Mouse (Mus musculus): Measurements from ENCODE around the gene Ncoa3.

Gene Ncoa3

DNA sequence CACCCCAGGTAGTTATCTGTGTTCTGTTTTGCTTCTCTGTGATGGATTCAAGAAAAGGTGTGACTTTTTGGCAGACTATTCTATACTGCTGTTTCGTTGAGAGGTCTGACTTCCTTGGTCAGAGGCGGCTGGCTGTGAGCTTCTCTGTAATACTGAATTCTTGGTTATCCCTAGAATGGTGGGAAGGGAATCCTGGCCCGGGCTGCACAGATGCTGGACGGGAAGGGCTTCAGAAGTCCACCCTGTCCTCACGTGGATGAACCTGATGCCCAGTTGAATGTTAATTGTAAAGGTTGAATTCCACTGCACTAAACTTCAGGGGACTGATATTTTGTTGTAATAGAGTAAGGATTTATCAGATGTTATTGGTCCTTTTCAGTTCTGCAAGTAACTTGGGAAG, 7.4 kb downstream of the Ncoa3 start:
- in situ Hi-C loops (cut with MboI, MseI), result loop anchor here (5.0 to 25.0 kb wide), 3 partner anchors 43 to 1938 kb away; partner anchors contain the start of gene Ptpn1 (in 1 of the 2)

DNA sequence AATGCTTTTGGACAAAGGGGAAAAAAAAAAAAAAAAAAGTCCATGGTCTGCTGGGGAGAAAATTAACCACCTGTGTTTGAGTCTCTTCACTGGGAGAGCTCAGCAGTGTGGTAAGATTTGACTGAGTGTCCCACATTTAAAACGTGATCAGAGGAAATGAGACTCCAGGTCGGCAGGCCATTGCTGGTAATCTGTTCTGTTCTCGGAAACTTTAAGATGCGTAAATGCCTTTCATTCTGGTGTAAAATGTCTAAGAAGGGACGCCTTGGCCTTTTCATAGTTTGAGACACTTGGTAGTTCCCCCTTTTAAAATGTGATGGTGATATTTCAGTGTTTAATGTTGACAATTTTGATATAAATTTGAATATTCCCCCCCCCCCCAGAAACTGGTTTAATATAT, 7.8 kb downstream of the Ncoa3 start:
- in situ Hi-C loops (cut with MboI, MseI), result loop anchor here (5.0 to 25.0 kb wide), 2 partner anchors 42 to 1937 kb away; partner anchors contain the start of gene Ptpn1 (in 1 of the 2)

DNA sequence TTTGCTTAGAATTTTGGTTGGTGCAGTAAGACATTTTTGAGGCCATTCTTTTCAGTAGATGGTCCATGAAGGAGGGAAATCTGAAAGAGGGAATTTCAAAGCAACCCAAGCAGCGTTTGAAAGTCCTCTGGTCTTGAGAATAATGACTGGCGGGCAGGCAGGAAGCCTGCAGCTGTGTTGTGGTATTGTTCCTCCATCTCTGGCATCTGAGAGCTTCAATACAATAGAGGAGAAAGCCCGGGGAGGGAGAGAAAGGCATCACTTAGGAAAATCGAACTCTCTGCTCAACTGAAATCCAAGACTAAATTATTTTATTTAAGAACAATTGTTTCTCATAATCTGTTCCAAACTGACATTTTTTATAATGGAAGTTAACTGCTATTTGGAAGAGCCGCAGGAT, 8.3 kb downstream of the Ncoa3 start:
- in situ Hi-C loops (cut with MboI, MseI), result loop anchor here (5.0 to 25.0 kb wide), 2 partner anchors 42 to 1937 kb away; partner anchors contain the start of gene Ptpn1 (in 1 of the 2)

DNA sequence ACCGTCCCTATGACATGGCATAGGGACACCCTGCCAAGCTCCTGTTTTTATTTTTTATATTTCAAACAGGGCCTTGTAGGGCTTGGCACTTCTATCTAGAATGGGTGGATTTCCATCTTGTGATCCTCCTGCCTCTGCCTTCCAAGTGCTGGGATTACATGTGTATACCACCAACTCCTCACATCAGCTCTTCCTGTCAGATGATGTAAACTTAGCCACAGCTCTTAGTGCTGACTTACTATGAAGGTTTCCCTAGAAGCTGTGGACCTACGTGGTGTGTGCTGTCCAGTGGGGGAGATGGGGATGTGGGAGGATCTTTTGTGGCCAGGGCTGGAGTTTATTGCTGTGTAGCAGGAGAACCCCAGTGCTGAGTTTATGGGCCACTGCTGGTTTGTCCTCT, 8.9 kb downstream of the Ncoa3 start:
- in situ Hi-C loops (cut with MboI, MseI), result loop anchor here (5.0 to 25.0 kb wide), 2 partner anchors 41 to 1936 kb away; partner anchors contain the start of gene Ptpn1 (in 1 of the 2)

DNA sequence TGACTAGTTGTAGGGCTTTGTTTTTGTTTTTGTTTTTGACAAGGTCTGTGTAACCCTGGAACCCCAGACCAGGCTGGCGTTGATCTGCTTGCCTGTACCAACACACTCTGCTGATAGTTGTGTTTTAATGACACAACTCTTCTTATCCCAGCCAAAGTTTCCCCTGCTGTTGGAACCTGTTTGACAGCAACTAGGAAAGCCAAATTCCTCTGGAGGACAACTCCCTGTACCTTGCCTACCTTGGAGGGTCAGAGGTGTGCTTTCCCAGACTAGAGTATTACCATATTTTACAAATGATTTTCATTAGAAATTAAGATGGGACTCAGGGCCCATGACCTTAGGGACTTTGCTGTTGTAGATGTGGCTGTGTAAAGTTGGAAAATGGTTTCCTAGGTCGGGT, 9.3 kb downstream of the Ncoa3 start:
- in situ Hi-C loops (cut with MboI, MseI), result loop anchor here (5.0 to 25.0 kb wide), 2 partner anchors 41 to 1936 kb away; partner anchors contain the start of gene Ptpn1 (in 1 of the 2)

DNA sequence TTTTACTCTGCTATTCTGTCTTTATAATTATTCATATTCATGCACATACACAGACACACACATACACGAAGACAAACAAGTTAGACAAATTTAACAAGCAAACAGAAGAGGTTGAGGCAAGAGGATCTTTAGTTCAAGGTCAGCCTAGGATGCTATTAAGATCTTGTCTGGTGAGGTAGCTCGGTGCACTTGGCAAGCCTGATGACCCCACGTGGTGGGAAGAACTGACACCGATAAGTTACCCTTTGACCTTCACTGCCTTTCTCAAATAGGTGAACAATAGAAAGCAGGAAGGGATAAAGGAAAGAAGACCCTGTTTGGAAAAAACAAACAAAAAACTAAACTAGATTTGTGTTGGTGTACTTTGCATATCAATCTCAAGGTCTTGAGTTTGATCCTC, 10.0 kb downstream of the Ncoa3 start:
- in situ Hi-C loops (cut with MboI, MseI), result loop anchor here (5.0 to 25.0 kb wide), 2 partner anchors 40 to 1935 kb away; partner anchors contain the start of gene Ptpn1 (in 1 of the 2)

DNA sequence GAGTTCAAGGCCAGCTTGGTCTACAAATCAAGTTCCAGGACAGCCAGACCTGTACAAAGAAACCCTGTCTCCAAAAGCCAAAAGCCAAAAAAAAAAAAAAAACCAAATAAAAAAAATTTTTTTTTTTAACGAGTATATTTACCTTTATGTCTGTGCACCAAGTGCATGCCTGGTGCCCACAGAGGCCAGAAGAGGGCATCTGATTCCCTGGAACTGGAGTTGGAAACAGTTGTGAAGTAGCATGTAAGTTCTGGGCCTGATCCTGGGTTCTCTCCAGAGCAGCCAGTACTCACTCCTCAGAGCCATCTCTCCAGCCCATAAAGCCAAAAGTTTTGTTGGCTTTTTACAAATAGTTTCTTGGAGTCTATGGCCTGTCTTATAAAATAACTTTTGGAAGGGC, 10.6 kb downstream of the Ncoa3 start:
- in situ Hi-C loops (cut with MboI, MseI), result loop anchor here (5.0 to 25.0 kb wide), 2 partner anchors 39 to 1934 kb away; partner anchors contain the start of gene Ptpn1 (in 1 of the 2)

DNA sequence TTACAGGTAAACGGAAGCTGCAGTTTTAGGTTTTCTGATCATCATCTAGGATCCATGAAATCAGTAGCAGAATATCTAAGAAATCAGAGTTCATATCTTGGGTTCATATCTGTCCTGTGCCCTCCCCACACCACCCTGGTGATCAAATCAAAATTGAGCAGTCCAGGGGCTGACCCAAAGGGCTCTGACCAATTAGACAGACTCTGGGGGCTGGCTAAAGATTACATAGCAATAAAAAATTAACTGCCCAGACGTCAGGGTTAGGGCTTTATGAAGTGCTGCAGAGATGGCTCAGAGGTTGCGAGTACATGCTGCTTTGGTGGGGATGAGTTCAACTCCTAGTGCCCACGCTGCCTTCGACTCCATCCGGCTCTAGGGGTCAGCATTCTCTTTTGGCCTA, 14.6 kb downstream of the Ncoa3 start:
- in situ Hi-C loops (cut with MboI, MseI), result loop anchor here in 1 of 2 experiments (25.0 kb wide), 1 partner anchor 1930 kb away; the partner anchor contains the start of gene Ptpn1

DNA sequence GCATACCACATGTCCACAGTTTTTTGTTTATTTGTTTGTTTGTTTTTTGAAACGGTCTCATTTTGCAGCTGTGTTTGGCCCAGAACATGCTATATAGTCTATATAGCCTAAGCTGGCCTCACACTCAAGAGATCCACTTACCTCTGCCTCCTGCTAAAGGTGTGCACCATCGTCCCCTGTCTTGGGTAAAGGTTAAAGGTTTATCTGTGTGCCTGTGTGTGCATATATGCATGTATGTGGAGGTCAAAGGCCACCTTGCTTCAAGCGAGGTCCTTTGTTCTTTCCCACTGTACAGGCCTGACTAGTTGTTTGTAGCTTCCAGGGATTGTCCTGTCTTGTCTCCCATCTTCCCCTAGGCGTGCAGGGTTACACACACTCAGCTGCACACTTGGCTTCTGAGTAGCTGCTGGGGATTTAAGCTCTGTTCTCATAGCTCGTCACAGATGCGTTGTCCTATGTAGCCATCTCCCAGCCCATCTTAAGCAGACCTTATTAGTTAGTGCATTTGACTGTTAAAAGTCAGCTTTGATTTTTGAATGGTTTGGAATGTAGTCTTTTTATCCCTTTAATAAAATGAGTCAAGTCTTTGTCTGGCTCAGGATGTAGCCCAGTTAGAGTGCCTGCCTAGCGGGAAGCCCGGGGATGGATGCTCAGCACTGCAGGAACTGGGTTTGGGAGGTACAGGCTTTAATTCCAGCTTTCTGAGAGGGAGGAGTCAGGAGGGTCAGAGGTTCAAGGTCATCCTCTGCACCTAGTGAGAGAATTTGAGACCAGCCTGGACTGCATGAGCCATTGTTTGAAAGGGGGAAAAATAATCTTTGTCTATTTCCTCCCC, 16.3 kb downstream of the Ncoa3 start:
- in situ Hi-C loops (cut with MboI, MseI), result loop anchor here in 1 of 2 experiments (25.0 kb wide), 1 partner anchor 1929 kb away; the partner anchor contains the start of gene Ptpn1

DNA sequence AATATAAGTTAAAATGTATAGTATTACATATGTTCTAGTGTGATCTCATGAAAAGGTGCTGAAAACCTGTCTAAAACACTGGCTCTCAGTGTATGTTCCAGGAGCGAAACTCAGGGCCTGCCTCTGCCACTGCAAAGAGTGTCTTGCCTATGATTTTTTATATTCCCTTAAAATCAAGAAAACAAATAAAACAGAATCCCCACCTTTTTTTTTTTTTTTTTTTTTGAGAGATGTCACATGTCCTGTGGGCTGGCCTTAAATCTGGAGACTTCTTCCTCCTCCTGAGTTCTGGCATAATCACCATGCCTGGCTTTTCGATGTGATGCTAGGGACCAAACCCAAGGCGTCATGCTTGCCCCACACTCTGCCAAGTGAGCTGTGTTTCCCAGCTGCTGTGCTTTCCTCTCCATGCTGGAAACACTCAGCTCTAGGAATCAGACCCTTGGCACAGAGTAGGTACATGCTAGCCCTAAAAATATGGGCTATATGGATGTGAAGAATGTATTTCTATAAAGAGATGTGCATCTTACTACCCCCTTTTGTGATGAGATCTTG, 17.0 kb downstream of the Ncoa3 start:
- in situ Hi-C loops (cut with MboI, MseI), result loop anchor here in 1 of 2 experiments (25.0 kb wide), 1 partner anchor 1928 kb away; the partner anchor contains the start of gene Ptpn1

DNA sequence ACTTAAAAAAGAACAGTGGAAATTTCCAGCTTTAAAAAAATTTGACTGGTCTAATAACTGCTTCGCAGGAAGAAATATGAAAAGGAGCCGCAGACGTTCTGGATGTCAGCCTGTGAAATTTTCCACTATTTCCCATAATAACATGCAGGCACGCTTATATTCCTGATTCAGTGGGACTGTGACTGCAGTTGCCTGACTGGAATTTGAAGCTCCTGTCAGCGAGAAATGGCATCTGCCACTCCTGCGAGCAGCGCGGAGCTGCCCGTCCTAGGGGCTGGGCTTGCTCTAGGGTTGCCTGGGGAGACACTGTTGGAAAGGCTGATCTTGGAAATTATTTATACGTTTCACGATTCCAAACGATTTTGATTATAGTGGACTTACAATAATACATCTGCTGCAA, 17.9 kb downstream of the Ncoa3 start:
- in situ Hi-C loops (cut with MboI, MseI), result loop anchor here in 1 of 2 experiments (25.0 kb wide), 1 partner anchor 1927 kb away; the partner anchor contains the start of gene Ptpn1

DNA sequence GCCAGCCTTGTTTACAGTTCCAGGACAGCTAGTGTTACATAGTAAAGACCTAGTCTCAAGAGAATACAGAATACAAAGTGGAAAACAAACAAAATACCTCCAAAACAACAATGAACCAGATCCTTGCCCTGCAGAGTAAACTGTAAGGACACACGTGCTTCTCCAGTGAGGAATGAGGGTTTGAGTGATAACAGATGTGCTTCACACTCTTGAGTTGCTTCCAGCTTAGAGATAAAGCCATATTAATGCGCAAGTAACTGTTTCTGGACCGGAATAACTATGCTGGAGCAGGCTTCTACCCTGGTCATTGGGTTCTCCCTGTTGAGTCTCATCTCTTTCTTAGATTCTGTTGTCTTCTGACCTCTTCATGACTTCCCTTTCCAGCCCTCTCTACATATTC, 19.0 kb downstream of the Ncoa3 start:
- in situ Hi-C loops (cut with MboI, MseI), result loop anchor here in 1 of 2 experiments (25.0 kb wide), 1 partner anchor 1926 kb away; the partner anchor contains the start of gene Ptpn1

DNA sequence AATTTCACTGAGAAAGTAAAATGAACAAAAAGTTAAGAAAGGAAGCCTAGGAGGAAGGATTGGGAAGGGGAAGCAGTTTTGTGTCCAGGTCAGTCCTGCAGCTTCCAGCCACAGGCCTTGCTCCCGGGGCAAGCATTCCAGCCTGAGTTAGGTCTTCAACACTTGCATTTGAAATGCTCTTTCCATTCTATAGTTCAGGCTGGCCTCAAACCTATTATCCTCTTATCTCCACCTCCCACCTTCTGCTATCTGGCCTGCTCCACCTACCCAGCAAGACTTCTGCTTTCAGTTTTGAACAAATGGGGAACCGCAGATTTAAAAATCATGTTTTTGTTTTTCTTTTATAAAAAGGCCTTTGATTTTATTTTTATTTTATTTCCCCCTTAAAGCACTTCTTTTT, 19.7 kb downstream of the Ncoa3 start:
- in situ Hi-C loops (cut with MboI, MseI), result loop anchor here in 1 of 2 experiments (25.0 kb wide), 1 partner anchor 1925 kb away; the partner anchor contains the start of gene Ptpn1

DNA sequence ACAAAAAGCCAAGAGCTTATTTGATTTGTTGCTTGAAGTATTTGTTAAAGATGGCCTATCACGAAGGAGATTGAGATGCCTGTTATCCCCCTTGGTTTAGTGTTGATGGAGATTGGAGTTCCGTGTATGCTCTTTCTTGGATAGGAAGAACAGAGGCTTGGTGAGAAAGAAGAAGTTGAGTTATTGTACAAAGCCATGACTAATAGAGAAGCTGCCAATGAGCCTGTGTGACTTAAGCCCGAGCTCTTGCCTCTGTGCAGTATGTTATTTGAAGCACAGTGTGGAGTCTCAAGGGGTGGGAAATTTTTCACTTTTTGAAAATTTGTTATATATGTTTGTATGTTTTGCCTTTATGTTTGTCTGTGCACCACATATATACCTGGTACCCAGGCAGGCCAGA, 26.3 kb downstream of the Ncoa3 start:
- in situ Hi-C loops (cut with MboI, MseI), result loop anchor here in 1 of 2 experiments (25.0 kb wide), 1 partner anchor 1919 kb away; the partner anchor contains the start of gene Ptpn1

DNA sequence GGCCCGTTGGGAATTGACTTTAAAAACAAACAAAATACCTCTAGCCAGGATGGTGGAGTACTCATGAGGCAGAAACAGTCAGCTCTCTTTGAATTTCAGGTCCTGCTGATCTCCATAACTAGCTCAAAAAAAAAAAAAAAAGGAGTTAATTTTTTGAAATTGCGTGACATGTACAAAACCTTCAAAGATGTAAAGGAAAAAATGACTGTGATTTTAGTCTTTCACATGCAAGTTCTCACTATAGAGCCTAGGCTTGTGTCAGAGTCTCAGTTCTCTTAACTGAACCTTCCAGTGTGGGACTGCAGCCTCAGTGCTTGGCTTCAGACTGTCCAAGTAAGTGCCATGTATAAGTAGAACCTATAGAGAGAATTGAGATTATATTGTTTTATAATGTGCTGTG, 27.6 kb downstream of the Ncoa3 start:
- in situ Hi-C loops (cut with MboI, MseI), result loop anchor here in 1 of 2 experiments (25.0 kb wide), 1 partner anchor 1917 kb away; the partner anchor contains the start of gene Ptpn1

DNA sequence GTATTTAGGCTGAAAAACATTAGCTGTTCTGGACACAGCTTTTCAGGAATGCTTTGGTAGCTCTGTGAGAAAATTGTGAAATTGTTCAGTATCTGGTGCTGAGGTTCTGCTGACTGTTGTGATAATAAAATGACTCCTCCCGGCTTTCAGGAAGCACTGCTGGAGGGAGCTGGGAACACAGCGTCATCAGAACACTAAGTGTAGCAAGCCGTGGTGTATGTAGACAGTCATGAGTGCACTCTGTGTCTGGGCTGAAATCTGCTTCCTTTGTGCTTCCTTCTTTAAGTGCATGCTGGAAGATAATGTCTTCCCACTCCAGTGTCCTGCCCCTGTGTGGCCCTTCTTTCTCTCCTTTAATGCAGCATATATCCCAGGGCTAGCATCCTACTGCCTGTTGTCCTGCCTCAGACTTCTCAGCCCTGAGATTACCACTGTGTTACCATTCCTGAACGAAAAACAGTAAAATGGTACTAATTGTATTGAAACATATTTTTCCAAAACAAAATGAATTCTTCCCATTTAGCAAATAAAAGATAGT, 28.7 kb downstream of the Ncoa3 start:
- in situ Hi-C loops (cut with MboI, MseI), result loop anchor here in 1 of 2 experiments (25.0 kb wide), 1 partner anchor 1916 kb away; the partner anchor contains the start of gene Ptpn1

DNA sequence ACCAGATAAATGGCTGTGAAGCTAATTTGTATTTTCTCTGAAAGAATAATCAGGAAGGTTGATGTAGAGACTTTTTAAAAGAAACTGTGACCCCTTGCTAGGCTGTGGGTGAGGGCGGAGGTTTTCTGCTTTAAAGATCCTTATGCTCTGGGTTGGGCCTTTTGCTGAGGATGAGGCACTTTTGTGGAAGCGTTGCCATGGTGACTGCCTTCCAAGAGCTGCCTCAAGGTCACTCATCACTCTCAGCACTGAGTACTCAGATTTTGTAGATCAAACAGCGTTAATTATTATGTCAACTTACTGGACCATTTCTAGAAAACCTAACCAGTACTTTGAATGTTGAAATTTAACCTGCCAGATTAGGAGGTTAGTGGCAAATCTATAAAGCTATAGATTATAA, 29.2 kb downstream of the Ncoa3 start:
- in situ Hi-C loops (cut with MboI, MseI), result loop anchor here in 1 of 2 experiments (25.0 kb wide), 1 partner anchor 1916 kb away; the partner anchor contains the start of gene Ptpn1

DNA sequence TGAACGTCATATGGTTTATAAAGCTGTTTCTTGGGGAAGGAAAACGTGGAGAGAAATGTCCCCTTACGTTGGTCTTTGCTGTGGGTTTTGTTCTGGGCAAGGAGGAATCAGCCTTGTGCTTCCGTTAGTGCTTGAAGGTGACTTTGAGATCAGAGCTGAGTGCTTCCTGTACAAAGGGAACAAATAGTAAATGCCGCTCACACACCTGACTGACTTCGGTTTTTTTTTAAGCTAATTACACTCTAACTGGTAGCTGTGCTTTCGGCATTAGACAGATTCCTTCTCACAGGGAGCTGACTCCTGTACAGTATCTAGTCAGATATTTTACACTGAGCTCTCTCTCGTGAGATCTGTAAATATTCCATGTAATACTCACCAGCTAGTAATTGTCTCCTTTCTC, 29.9 kb downstream of the Ncoa3 start:
- in situ Hi-C loops (cut with MboI, MseI), result loop anchor here in 1 of 2 experiments (25.0 kb wide), 1 partner anchor 1915 kb away; the partner anchor contains the start of gene Ptpn1

DNA sequence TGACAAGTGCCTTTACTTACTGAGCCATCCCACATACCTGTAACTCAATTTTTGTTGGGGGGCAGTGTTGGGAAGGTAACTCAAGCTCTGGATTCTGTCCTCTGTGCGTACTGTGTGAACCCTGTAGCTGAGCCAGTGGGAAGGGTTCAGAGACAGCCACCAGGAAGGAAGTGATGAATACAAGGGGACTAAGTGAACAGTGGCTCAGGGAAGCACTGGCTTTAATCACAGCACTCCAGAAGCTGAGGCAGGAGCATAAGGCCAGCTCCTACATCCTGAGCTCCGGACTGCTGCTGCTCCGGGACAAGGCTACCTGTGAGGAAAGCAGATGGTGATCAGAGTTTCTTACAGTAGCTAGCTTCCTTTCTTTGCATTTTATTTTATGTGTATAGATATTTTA, 31.6 kb downstream of the Ncoa3 start:
- in situ Hi-C loops (cut with MboI, MseI), result loop anchor here in 1 of 2 experiments (25.0 kb wide), 1 partner anchor 1913 kb away; the partner anchor contains the start of gene Ptpn1

DNA sequence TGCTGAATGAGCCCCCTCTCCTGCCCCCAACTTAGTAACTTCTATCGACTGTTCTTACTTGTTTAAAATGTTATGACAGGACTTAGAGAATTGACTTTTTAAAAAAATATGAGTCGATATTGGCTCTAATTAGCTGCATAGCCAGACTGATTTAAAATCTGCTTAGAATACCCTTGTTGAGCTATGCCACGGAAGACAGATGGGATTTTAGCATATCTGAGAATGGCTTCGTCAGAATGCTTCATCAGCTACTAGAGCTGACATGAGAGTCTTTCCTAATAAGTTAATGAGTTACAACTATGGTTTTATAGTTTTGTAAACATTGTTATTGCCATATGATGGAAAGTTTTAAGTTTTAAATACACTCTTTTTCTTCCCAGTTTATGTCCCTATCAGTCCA, 32.2 kb downstream of the Ncoa3 start:
- in situ Hi-C loops (cut with MboI, MseI), result loop anchor here in 1 of 2 experiments (5.0 to 25.0 kb wide), 3 partner anchors 37 to 1937 kb away; partner anchors contain the start of gene Ptpn1

DNA sequence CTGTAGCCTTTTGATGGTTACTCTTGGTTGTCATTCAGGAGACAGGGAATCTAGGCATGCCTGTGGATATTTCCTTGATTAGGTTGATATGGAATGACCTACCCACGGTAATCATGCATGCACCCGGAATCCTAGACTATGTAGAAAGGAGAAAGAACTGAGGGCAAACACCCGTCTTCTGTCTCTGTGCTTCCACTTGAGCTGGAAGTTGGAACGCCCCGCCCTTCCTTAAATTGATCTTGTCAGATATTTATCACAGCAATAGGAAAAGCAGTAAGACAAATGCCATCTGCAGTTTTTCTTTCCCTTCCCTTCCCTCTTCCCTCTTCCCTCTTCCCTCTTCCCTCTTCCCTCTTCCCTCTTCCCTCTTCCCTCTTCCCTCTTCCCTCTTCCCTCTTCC, 33.5 kb downstream of the Ncoa3 start:
- in situ Hi-C loops (cut with MboI, MseI), result loop anchor here in 1 of 2 experiments (5.0 to 25.0 kb wide), 2 partner anchors 39 to 1939 kb away; no protein-coding TSS in a partner anchor

All from T-helper 17 cell (primary cell).